Mouse (Mus musculus) kidney, postnatal 10 days (tissue): ENCODE measurements at regions not wholly inside any gene's neighbourhood (a gene's known extent, or its start where the extent isn't known, plus 50 kb on each side); places are given as distances from the start of the nearest gene placed in this dataset.

Experiments used
- DNase-seq: peaks from one replicate; pipeline ENCODE4 v3.0.0; 2021; ENCODE audit warnings: mixed read lengths

DNA sequence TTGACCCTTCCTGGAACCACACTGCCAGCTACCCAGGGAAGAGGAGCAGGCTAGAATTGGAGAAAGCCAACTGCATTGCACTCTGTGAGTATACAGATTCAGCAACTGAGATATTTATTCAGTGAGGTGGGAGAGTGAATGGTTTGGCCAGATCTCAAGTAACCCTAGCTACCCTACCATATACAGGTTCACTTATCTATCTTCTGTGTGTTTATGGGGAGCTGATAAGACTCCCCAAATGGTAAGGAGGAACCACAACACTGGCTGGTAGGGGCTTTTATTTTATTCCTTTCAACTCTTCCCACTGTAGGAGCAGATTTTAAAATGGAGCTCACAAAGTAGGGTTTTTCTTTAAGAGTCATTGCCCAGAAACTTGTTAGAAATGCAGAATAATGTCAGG, 62.9 kb downstream of the Arrdc3 start:
- DNase-seq = no peak

DNA sequence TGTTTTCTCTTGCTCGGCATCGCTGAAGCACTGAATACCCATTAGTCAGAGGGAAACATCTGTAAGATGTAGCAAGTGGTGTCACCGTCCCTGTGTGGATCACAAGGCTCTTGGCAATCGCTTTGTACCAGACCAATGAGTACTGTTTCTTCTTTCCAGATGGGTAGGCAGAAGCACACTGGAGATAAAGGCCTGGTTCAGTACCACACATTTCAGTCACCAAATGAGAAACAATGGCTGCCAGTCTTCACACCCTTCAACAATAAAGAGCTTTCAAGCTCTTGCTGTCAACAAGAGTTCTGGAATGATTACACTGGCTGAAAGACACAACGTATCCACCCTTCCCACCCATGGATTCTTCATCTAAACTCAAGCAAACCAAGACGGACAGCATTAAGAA, 64.5 kb downstream of the Arrdc3 start:
- no peak for DNase-seq

DNA sequence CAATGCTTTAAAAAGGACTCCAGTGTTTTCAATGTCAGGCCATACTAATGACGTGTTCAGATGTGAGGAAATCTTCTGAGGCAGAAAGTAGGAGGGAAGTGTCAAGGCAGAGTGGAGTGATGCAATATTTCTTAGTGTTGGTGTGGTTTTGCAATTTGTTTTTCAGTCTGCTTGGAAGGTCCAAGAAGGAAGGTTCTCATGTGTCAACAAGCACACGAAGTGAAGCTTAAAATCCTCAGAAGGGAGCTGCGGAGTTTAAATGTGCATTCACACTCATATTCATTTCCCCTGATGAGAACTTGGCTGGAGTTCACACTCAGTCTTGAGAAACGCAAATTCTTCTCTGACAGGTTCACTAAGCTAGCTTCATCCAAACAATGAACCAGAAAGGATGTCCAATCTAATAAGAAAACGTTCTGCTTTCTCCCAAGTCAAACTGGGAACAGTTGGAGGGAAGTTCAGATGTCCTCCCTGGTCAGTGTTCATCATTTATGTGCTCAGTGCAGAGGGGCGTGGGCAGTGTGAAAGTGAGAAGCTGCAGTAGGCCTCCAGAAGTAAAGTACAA, 66.0 kb downstream of the Arrdc3 start:
- DNase-seq = peak; percentile 11

DNA sequence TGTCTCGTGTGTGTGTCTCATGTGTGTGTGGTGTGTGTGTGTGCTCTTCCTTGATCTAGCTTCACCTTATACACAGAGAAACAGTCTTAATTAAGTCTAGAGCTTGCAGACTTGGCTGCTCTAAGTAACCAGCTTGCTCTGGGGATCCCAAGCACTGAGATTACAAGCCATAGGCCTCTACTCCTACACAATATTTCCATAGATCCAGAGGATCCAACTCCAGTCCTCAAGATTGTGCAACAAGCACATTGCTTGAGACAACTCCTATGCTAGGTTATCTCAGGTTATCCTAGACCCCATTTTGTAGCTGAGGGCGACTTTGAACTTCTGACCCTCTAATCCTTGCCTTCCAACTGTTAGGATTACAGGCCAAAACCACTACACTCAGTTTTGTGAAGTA, 67.1 kb downstream of the Arrdc3 start:
- DNase-seq = no peak

DNA sequence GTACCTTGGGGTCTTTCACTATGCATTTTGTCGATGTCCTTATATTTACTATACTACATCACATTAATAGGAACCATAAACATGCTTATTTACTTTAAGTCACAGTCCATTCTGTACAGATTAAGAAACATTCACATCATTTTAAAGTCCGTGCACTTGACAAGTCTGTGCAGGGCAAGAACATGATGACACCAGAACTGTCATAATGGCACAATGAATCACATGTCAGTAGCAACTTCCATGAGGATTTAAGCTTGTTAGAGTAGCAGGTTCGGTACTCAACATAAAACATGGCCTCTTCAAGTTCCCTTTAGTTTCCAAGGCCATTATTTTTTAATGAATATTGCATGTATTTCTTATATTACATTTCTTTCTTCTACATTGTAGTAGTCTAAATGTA, 67.6 kb downstream of the Arrdc3 start:
- DNase-seq = no peak

DNA sequence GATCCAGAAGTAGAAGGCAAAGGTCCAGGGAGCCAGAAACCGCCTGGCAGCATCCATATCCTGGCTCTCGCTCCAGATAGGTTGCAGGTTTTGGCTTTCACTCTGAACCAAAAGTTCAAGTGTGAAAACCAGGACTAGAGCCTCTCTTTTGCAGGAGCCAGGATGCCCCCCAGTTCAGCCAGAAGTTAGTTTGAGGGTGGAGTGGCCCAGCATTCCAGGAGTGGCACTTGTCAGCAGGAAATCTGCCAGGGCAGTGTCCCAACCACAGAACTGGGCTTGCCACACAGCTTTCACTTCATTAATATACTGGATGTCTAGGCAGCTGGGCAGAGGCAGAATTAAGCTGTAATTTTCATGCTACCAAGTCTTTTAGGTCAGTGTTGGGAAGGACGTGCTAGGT, 68.1 kb downstream of the Arrdc3 start:
- peak; percentile 27 for DNase-seq

DNA sequence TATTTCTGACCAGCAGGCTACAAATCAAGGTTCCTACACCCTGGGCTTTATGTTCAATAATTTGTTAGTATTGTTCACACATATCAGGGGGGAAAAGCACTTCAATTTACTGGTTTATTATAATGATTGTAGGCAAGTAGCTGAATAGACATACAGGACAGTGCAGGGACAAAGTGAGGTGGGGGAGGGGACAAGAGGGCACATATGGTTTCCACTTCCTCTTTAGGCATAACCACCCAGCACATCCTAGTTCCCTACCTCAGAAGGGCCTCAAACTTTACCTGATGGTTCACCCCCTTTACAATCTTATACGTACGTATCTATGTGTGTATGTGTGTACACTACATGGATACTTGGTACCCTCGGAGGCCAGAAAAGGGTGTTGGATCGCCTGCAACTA, 69.7 kb downstream of the Arrdc3 start:
- DNase-seq = no peak

DNA sequence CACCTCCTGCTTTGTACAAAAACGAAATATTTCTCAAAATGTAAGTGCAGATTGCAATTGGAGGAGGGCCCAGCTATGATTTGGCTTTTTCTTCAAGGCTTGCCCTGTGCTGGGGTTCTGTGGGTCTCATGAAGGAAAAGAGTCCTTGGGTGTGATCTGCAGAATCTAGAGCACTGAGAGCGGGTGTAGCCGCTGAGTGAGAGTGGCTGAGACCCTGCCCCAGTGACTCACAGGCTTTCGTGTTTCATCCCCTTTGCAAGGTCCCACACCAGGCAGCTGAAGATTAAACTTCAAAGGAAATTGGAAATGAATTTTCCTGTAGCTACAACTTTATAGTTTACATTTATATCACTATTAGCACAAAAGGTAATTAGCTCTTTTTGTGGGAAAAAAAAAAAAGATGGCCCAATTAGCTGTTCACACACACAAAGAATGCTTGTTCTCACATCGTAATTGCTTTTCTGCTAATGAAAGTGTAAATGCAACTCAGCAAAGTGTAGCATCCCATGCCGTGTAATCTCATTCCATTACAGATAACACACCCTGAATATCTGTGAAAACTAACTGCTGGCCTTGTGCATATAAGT, 71.0 kb downstream of the Arrdc3 start:
- DNase-seq = no peak

DNA sequence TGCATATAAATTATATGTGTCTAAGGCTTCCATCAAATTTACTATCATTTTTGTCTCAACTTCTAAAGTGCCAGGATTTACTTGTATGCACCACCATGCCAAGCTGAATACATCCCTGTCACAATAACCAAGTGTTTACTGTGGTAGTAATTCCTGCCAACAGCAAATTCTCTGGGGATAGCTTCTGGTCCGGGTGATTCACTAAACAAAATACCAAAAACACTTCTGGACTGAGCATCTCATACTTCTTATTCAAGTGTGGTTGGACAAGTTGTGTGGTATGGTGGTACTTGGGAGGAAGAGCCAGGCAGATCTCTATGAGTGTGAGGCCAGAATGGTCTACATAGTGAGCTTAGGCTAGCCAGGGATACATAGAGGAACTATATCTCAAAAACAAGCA, 73.8 kb downstream of the Arrdc3 start:
- DNase-seq = no peak

DNA sequence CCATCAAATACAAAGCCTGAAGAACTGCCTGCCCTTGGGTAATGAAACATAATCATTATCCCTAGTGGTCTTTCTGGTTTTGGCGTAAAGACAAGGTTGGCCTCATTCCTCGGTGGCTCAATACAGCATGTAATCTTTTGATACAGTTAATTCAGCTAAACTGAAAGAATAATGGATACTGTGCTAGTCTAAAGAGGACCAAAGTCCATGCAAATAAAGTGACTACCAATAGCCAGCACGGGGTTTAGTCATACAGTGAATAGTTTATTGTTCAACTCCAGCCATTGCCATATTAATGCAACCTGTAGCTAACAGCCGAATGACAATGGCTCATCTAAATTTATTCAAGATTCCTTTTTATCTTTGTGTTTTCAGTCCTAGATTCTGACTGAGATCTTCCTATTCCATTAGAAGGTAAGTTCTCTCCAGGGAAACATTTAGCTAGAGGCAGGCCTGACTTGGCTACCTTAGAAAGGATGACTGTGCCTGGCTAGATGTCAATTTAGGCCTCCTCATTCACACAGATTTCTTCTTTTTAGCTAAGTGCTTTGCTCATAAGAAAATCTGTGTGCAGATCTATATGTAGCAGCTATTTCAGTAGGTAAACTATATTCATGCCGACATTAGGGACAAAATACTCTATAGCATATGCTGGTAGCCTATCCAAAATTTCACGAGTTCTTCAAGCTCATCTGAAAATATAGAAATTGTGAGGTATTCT, 74.4 kb downstream of the Arrdc3 start:
- DNase-seq = no peak

DNA sequence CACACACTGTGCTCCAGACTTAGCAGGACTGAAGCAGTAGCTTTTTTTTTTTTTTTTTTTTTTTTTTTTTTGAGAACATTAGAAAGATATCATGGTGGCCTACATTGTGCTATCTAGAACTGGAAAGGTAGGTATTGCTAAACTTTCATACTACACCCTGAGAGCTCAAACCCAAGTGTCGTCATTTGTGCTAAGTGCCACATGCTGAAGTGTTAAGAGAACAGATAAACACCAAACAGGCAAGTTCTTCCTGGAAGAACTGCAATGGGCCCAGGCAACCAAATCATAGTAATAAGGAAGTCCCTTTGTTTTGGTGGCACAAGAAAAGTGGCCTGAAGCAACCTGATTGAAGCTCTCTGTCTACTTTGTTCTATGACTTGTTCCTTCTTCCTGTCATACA, 76.6 kb downstream of the Arrdc3 start:
- DNase-seq = no peak

DNA sequence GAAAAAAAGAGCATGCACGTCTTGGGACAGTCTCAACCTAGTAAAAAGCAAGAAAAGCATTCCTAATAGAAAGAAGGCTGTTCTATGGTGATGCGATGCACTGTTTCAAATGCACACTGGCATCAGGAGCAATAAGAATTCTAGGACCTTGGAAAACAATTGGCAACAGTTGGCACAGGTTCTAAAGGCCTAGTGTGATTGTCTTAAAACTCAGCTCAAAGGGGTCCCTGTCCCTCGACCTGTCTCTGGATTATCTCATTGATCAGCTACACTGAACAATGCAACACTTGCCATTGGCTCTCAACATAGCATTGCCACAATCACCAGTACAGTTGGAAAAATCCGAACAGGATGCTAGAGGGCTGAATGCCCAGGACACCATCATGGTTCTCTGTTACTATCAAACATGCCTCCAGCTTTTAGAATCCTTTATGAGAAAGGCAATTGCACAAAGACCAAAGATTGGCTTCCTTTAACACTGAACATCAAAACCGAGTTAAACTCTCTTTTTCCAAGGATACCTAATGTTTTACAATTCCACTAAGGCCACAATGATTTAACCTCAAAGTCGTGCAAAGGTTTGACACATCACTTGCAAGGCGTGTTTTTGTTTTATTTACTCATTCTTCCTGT, 78.9 kb downstream of the Arrdc3 start:
- DNase-seq = no peak

DNA sequence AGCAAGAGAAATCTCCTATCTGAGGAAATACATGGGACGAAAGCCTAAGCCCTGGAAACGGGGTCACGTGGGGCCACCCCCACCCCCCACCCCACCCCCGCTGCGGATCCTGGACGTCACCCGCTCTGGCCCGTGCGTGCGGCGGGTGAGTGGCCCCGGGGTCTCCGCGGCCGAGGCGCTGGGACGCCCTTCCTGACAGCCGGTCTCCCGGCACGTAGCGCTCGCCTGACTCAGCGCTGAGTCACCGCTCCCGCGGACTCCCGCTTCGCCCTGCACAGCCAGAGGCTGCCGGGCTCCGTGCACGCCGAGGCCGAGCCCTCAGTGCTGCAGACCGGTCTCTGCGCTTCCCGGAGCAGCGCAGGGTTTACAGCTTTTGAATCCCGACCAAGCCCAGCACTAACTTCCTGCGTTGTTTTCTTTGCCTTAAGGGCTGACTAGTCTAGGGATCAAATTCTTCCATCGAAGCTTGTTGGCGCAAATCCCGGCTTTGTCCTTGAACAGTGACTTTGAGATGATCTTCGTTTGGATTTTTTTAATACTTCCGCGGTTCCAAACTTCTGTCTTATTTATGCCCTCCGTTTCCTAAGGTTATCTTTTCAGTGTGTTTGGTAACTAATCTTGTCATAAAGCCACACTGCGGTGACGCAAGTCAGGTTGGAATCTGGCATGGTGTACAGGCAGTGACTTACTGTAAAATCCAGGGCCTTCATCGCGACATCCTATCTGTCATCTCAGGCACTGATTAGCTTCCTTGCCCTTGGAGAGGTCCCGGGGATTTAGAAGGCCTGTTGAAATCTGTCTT, 79.8 kb downstream of the Arrdc3 start:
- peak; percentile 95 for DNase-seq

DNA sequence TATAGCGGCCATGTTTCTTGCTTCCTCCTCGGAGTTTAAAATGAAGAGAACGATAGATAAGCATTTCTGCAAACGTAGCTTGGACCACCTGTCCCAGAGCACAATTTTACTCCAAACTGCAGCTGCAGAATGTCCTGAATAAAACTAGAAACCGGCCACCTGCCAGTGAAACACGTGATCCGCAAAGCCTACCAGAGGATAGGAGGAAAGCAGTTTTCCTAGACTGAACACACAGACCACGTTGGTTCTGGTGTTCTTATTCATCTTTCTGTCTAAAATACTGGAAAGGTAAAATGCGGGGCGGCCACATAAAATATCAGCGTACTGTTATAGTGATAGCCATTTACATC, 80.4 kb downstream of the Arrdc3 start:
- DNase-seq = no peak

DNA sequence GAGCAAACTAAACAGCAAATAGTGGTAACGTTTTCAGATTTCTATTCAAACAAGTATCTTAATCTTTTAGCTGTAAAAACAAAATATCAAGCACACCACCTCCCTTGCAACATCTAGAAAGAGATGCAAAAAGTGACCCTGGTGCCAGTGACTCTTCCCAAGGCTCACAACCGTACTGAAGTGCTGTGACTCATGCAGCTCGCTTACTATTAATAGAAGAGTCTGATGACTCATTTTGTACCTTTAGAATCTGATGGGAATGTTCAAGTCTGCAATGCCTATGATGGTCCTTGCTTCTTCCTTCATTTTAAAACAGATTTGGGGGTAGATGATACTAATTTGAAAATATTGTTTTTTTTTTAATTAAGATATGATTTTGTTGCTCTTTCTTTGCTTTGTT, 88.5 kb downstream of the Arrdc3 start:
- no peak for DNase-seq

DNA sequence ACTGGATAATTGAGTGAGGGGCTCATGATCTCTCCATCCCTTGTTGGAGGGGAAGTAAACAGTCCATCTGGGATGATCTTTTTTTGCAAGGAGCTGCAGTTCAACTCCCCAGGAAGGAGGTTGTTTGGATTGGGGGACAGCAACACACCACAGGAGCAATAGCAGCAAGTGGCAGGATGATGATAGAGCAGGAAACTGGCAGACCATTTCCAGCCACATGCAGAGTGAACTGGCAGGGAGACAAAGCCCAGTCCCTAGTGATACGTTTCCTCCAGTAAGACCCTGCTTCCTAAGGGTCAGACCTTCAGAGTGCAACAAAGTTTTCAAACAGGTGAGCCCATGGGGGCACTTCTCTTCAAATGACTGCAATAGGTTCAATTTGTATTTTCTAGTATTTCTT, 91.2 kb downstream of the Arrdc3 start:
- no peak for DNase-seq

DNA sequence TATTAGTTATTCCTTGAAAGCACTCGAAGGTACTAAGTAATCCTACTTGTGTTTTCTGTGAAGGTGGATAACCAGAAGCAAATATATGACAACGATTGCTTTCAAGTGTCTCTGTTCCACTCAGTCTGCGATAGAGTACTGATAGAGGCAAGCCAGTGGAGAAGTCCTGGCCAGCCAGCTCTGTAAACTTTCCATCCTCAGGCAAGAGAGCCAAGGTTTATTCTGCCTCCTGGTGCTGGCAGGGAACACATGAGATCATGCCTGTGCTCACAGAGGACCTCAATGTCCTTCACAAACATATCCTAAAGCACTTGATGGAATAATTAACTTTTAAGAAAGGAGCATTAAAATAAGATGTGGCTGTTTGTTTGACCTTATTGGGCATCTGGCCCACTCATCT, 94.1 kb downstream of the Arrdc3 start:
- no peak for DNase-seq

DNA sequence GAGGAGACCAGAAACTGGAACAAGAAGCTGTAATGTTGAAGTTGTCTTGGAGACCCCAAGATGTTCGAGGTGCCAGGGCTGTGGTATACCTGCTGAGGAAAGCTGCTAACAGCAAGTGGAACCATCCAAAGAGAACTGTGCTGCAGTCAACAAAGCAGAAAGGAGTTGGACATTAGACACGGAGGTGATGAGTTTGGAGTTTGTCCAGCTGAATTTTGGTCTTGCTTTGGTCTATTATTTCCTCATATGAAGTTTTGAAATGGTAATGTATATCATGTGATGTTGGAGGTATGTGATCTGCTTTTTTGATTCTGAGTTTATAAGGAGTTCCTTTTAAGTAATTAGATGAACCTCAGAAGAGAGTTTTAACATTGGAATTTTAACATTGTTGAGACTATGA, 98.0 kb downstream of the Arrdc3 start:
- no peak for DNase-seq

DNA sequence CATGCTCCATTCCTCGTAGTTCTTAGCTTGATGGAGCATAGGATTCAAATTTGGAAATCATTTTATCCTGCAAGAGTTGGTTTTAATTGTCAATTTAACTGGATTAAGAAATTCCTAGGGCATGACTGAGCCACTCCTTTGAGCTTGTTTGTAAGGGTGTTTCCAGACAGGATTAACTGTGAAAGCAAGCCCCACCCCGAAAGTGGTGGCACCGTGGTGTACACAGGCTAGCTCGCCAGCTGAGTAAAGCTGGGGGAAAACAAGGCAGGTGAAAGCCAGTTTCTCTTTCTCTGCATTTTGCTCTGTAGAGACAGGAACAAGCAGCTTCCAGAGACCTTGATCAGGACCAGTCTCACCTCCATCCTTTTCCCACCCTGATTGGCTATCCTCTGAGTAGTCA, 103.5 kb downstream of the Arrdc3 start:
- no peak for DNase-seq

DNA sequence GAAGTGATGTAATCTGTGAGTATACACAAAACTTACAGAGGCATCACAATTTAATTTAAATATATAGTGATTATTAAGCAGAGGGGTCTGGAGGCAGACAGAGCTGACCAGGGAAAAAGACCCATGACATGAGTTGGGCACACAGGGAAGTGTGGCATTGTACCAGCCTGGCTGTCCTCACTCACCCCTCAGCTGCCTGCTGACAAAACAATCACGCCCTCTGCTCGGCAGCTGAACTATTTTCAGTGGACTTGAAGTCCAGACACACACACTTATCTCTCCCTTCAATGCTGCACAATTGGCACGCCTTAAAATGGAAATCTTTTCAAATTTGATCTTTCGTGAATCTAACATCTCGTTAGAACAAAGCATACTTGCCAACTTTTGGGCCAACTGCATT, 106.6 kb downstream of the Arrdc3 start:
- no peak for DNase-seq

DNA sequence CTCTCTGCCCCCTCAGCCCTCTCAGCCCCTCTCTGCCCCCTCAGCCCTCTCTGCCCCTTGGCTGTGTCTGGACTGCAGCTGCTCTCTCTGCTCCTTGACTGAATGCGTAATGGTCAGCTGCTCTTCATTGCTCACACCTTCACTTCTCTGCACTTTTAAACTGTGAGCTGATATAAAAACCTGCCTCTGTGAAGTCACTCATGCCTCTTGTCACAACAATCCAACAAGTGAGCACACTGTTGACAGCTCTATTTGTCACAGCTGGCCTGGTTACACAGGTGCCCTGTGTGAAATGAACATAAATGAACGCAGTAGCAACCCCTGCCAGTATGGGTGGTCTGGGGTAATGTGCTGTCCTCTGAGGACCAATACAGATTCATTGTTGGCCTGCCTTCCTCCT, 109.2 kb downstream of the Arrdc3 start:
- DNase-seq = no peak

DNA sequence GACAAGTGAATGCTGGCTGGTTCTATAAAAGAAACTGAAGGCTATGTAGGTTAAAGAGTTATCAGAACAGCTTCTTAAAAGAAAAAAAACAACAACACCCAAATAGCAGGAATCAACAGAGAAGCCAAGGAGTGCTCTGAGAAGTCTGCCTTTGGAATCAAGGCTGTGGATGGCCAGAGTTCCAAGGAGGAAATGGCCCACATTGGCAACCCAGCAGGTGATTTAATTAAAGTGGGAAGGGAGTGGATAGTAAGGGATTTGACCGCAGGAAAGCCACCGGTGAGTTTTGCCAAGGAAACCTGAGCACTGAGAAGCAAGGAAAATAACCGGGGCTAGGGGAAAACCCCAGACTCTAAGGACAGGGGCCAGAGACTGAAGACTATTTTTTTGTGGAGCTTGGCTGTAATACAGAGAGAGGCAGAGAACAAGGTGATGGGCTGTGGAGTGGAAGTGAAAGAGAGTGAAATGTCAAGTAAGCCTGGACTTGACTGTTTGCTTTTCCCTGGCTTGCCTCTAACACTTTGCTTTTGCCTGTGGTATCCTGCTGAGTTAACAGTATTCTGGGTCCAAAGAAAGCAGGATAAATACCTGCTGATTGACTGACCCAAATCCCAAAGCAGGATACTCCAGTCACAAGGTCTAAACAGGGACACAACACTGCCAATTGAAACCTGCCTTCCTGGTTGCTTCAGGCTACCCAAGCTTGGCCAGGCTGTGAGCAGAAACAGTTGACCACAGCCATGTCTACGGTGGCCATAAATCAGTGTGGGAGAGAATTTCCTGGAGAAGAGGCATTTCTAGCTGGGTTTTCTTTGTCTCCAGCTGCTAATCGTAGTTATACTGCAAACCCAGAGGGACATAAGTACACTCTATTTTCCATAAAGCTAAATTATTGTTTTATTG, 125.9 kb downstream of the Arrdc3 start:
- DNase-seq = peak; percentile 13

DNA sequence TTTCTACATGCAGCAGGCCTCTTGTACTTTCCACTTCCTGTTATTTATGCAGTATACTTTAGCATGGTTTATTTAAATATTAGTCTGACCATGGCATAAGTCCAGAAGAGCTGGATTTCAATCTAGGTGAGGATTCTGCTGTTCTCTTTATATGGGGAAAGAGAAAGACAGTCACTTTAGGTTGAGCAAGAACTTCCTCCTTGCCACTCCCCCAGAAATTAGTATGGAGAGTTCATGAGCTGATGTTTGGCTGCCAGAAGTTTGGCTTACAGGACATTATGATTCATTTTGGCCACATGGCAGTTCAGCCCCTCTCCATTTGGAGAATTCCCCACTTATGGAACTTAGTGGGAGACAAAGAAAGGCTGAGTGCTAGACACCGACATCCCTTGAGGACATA, 130.8 kb downstream of the Arrdc3 start:
- no peak for DNase-seq
